In the genomic region with DNA sequence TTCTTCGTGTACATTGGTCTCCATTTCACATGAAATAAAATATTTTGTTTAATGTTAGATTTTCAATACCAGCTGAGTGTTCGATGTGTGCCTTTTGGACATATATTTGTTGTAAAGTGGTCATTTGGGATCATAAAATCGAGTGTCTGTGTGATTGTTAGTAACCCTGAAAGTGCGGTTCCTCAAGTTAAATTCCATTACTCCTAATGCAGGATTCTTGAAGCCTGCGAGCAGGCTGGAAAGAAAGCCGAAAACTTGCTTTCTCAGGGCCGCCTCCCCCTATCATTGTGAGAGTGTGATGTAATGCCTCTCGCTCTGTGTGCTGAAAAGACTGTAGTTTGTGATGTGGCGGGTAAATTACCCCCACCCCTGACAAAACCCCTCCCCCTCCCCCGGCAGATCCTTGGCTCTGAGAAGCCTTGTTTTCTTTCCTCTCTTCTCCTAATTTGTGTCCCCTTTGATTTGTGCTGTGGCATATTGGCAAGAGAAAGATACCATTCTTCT, we compare ENCODE assay signal across 8 mouse cellular contexts.
DNase-seq lines count a peak whose midpoint lies in the region; ATAC-seq and TF ChIP-seq lines count a peak whose summit lies in the region.

No protein-coding gene starts in this region.

- no peak for TF ChIP-seq CTCF in midbrain, postnatal 0 days (IDR thresholded peaks at IDR 0.05)

- no peaks in the 10 kb centered on the region for H3K36me3 ChIP-seq in forebrain, embryonic 13.5 days (ENCODE audit: poor library complexity, severe bottlenecking)
- H3K36me3 ChIP-seq in limb, embryonic 14.5 days (ENCODE audit: control insufficient read depth, insufficient read depth, low read length) = no peaks in the 10 kb centered on the region; the same call in 1 of the 2 replicates
- H3K36me3 ChIP-seq in midbrain, postnatal 0 days (ENCODE audit: insufficient read depth, low read length) = no peaks in the 10 kb centered on the region

- no peaks in the 10 kb centered on the region for H3K9me3 ChIP-seq in forebrain, embryonic 13.5 days (replicated peaks)
- H3K9me3 ChIP-seq in limb, embryonic 14.5 days (ENCODE audit: control insufficient read depth, low read length) = no peaks in the 10 kb centered on the region
- H3K9me3 ChIP-seq in midbrain, postnatal 0 days (ENCODE audit: low read length) = no peaks in the 10 kb centered on the region

- TF ChIP-seq POLR2A in limb, embryonic 14.5 days (IDR thresholded peaks at IDR 0.05; ENCODE audit: borderline replicate concordance, extremely low read depth, insufficient read depth, insufficient read length) = no peak

- peak overlapping the region; percentile 78 for H3K9ac ChIP-seq in forebrain, embryonic 13.5 days
- H3K9ac ChIP-seq in limb, embryonic 14.5 days (ENCODE audit: low read depth, low read length, severe bottlenecking) = peak overlapping the region; percentile 75
- peak overlapping the region; percentile 71 for H3K9ac ChIP-seq in midbrain, postnatal 0 days (replicated peaks; ENCODE audit: low read length, poor library complexity, severe bottlenecking)

- peak; percentile 69 for ATAC-seq in forebrain, embryonic 13.5 days
- ATAC-seq in limb, embryonic 14.5 days (ENCODE audit: low FRiP score, low read depth) = peak; percentile 66; the same call in 1 of the 2 replicates
- ATAC-seq in midbrain, postnatal 0 days (ENCODE audit: low FRiP score) = peak; percentile 57; the same call in 1 of the 2 replicates

- H3K27ac ChIP-seq in forebrain, embryonic 13.5 days = peak overlapping the region; percentile 93
- H3K27ac ChIP-seq in limb, embryonic 14.5 days (replicated peaks; ENCODE audit: low read depth, low read length) = peak overlapping the region; percentile 84
- peak overlapping the region; percentile 82 for H3K27ac ChIP-seq in midbrain, postnatal 0 days (ENCODE audit: low read depth, low read length)

- H3K4me2 ChIP-seq in forebrain, embryonic 13.5 days = peak overlapping the region; percentile 76
- peak overlapping the region; percentile 69 for H3K4me2 ChIP-seq in limb, embryonic 14.5 days (replicated peaks; ENCODE audit: low read depth, low read length, severe bottlenecking)
- H3K4me2 ChIP-seq in midbrain, postnatal 0 days (ENCODE audit: low read depth, low read length, poor library complexity, severe bottlenecking) = peak overlapping the region; percentile 87

- H3K27me3 ChIP-seq in forebrain, embryonic 13.5 days = no peaks in the 10 kb centered on the region
- no peaks in the 10 kb centered on the region for H3K27me3 ChIP-seq in limb, embryonic 14.5 days (ENCODE audit: control insufficient read depth, insufficient read depth, low read length)
- no peaks in the 10 kb centered on the region for H3K27me3 ChIP-seq in midbrain, postnatal 0 days (ENCODE audit: insufficient read depth, low read length)

- under 1% methylated on average over 10 of the region's 10 CpGs for WGBS in forebrain, embryonic 13.5 days
- WGBS in limb, embryonic 14.5 days = under 1% methylated on average over 10 of the region's 10 CpGs
- under 1% methylated on average over 10 of the region's 10 CpGs for WGBS in midbrain, postnatal 0 days

- H3K4me1 ChIP-seq in forebrain, embryonic 13.5 days = peaks cover 50% of the 10 kb centered on the region
- peaks cover 25% of the 10 kb centered on the region for H3K4me1 ChIP-seq in limb, embryonic 14.5 days (ENCODE audit: control insufficient read depth, insufficient read depth, low read length)
- H3K4me1 ChIP-seq in midbrain, postnatal 0 days (ENCODE audit: insufficient read depth, low read length) = peaks cover 20% of the 10 kb centered on the region

- peak overlapping the region; percentile 58 for H3K4me3 ChIP-seq in forebrain, embryonic 13.5 days
- H3K4me3 ChIP-seq in limb, embryonic 14.5 days (replicated peaks; ENCODE audit: low read length) = peak overlapping the region; percentile 58
- H3K4me3 ChIP-seq in midbrain, postnatal 0 days (ENCODE audit: low read depth, low read length) = peak overlapping the region; percentile 53

- DNase-seq in layer of hippocampus, adult 18-20 months (ENCODE audit: low spot score in 2 of 2) = peak; percentile 26 to 58
- DNase-seq in layer of hippocampus, adult 11-12 months (ENCODE audit: low spot score) = no peak
- peak; percentile 58 for DNase-seq in c-Kit-positive CD71-negative TER-119-negative erythroid progenitor cells, embryonic 14.5 days (ENCODE audit: low read depth)
- peak; percentile 41 for DNase-seq in hindlimb bud, embryonic 11.5 days (ENCODE audit: extremely low spot score, low read depth, low spot score)
- DNase-seq in limb, embryonic 14.5 days (ENCODE audit: low spot score) = peak; percentile 78
- peak; percentile 79 for DNase-seq in midbrain, postnatal 0 days (ENCODE audit: low spot score)
- DNase-seq in thymus, postnatal 0 days (ENCODE audit: low spot score) = peak; percentile 63
